Comparison of ENCODE assay signal across 15 mouse cellular contexts in the genomic region with DNA sequence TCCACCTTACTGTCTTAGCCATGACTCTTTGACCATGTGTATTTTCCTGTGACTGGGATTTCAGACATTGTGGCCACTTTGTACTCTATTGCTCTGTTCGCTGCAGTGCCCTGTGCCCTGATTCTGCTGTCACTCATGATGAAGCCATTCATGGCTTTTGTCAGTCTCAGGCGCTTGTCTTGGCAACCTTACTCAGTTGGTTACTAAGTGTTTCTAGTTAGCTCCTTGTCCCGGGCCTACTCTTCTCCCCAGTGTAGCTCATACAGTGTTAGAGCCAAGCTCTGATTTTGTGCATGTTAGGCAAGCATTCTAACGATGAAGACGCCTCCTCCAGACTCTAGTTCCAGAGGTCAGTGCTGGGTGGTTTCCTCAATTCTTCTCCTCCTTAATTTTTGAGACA.
"Had no signal": no experiment of that assay in that cellular context is flagged by ENCODE, and none has a peak within 500 bp of the region (broad histone marks: within the 10 kb centered on the region; RNA-seq: fewer than 3 reads in every experiment).

No protein-coding gene starts in this region.

- H3K36me3 ChIP-seq: intestine, embryonic 15.5 days; limb, embryonic 10.5 days; limb, embryonic 13.5 days; liver, embryonic 12.5 days; liver, embryonic 15.5 days had no signal

- H3K27ac ChIP-seq: intestine, embryonic 15.5 days; kidney, postnatal 0 days; layer of hippocampus, adult 2 months; limb, embryonic 10.5 days; limb, embryonic 13.5 days; liver, embryonic 12.5 days; liver, embryonic 15.5 days had no signal

- H3K4me1 ChIP-seq: limb, embryonic 10.5 days; liver, embryonic 12.5 days had no signal

- DNase-seq: kidney, adult 18-20 months; layer of hippocampus, adult 9-11 months; lung, adult 2 months; lung, postnatal 14 days; lung, postnatal 4 days; midbrain, embryonic 14.5 days; thymus, adult 18-20 months; thymus, postnatal 4 days had no signal

- H3K4me3 ChIP-seq: intestine, embryonic 15.5 days; layer of hippocampus, adult 2 months; limb, embryonic 10.5 days; limb, embryonic 13.5 days; liver, embryonic 12.5 days; liver, embryonic 15.5 days had no signal

- H3K27me3 ChIP-seq: intestine, embryonic 15.5 days; limb, embryonic 13.5 days; liver, embryonic 12.5 days; liver, embryonic 15.5 days had no signal

- H3K9ac ChIP-seq: intestine, embryonic 15.5 days; limb, embryonic 13.5 days; liver, embryonic 12.5 days; liver, embryonic 15.5 days had no signal
